Mouse (Mus musculus): ENCODE results near the gene Ispd. TPM values are rescaled to one million over a fixed set of nuclear protein-coding genes. Genes with fewer than 3 reads are reported as not detected.

The Ispd gene
- polyA plus RNA-seq (2014; fragmentation: Nextera tagmentation; extraction: Ambion mirVana): 10.6 and 12.7 TPM in 2 replicates

GRCm38 (mm10) chr12:36381441-36382340 lies at the start of gene Ispd, which contains the start of gene D630036H23Rik:
Gene Ispd, plus strand, starts transcription at chr12:36381450.
Gene D630036H23Rik, minus strand, starts transcription at chr12:36382181.
- peak within 1 kb of the TSS; percentile 54 for H3K4me3 ChIP-seq (ENCODE audit: low read depth, low read length)
- DNase-seq (ENCODE audit: low spot score) (peak; percentile 88), ATAC-seq (ENCODE audit: insufficient read depth, low FRiP score, low TSS enrichment) (peak; percentile 91)
- no peaks in the 10 kb centered on the region for H3K4me1 ChIP-seq (ENCODE audit: control insufficient read depth, insufficient read depth, low read length)
- H3K9ac ChIP-seq (ENCODE audit: low read length): peak within 1 kb of the TSS; percentile 95
- H3K9me3 ChIP-seq (ENCODE audit: control insufficient read depth, low read length): no peaks in the 10 kb centered on the region
- H3K27me3 ChIP-seq (ENCODE audit: control insufficient read depth, insufficient read depth, low read length): no peaks in the 10 kb centered on the region
- H3K4me2 ChIP-seq (ENCODE audit: low read depth): peak within 1 kb of the TSS; percentile 71
- peak within 1 kb of the TSS; percentile 88 for H3K27ac ChIP-seq (ENCODE audit: low read depth, low read length)
- H3K36me3 ChIP-seq (ENCODE audit: control insufficient read depth, insufficient read depth, low read length): no peaks in the 10 kb centered on the region
- WGBS: under 1% methylated on average over 64 of the region's 64 CpGs

GRCm38 (mm10) chr12:36332676-36333075 lies 48.6 kb upstream of the Ispd start:
- 78% methylated on average over 1 of the region's 1 CpGs for WGBS
- no peaks in the 10 kb centered on the region for H3K36me3 ChIP-seq (ENCODE audit: control insufficient read depth, insufficient read depth, low read length)

GRCm38 (mm10) chr12:36333837-36334281 lies 47.4 kb upstream of the Ispd start:
- Histone ChIP-seq H3K4me1 (ENCODE audit: control insufficient read depth, insufficient read depth, low read length) (no peaks in the 10 kb centered on the region), H3K4me2 (ENCODE audit: low read depth) (no peak overlapping the region)
- ATAC-seq (ENCODE audit: insufficient read depth, low FRiP score, low TSS enrichment): no peak

More at GRCm38 (mm10) chr12:36332676-36333075, 48.6 kb upstream of the Ispd start:
- Histone ChIP-seq H3K4me3 (ENCODE audit: low read depth, low read length) (no peak overlapping the region), H3K27me3 (ENCODE audit: control insufficient read depth, insufficient read depth, low read length) (no peaks in the 10 kb centered on the region), H3K27ac (ENCODE audit: low read depth, low read length) (no peak overlapping the region), H3K9ac (ENCODE audit: low read length) (no peak overlapping the region), H3K4me2 (ENCODE audit: low read depth) (no peak overlapping the region), H3K4me1 (ENCODE audit: control insufficient read depth, insufficient read depth, low read length) (no peaks in the 10 kb centered on the region), H3K9me3 (ENCODE audit: control insufficient read depth, low read length) (no peaks in the 10 kb centered on the region)
- DNase-seq (ENCODE audit: low spot score): no peak
- no peak for ATAC-seq (ENCODE audit: insufficient read depth, low FRiP score, low TSS enrichment)

GRCm38 (mm10) chr12:36344131-36344530 lies 37.1 kb upstream of the Ispd start:
- H3K36me3 ChIP-seq (ENCODE audit: control insufficient read depth, insufficient read depth, low read length): no peaks in the 10 kb centered on the region
- H3K9ac ChIP-seq (ENCODE audit: low read length): no peak overlapping the region
- DNase-seq (ENCODE audit: low spot score): no peak
- ATAC-seq (ENCODE audit: insufficient read depth, low FRiP score, low TSS enrichment): no peak
- H3K4me2 ChIP-seq (ENCODE audit: low read depth): no peak overlapping the region
- H3K27ac ChIP-seq (ENCODE audit: low read depth, low read length): no peak overlapping the region
- H3K27me3 ChIP-seq (ENCODE audit: control insufficient read depth, insufficient read depth, low read length): no peaks in the 10 kb centered on the region
- no peaks in the 10 kb centered on the region for H3K9me3 ChIP-seq (ENCODE audit: control insufficient read depth, low read length)
- WGBS: 53% methylated on average over 4 of the region's 4 CpGs
- H3K4me3 ChIP-seq (ENCODE audit: low read depth, low read length): no peak overlapping the region
- H3K4me1 ChIP-seq (ENCODE audit: control insufficient read depth, insufficient read depth, low read length): no peaks in the 10 kb centered on the region

More at GRCm38 (mm10) chr12:36333837-36334281, 47.4 kb upstream of the Ispd start:
- Histone ChIP-seq H3K9me3 (ENCODE audit: control insufficient read depth, low read length) (no peaks in the 10 kb centered on the region), H3K4me3 (ENCODE audit: low read depth, low read length) (no peak overlapping the region), H3K27ac (ENCODE audit: low read depth, low read length) (no peak overlapping the region), H3K9ac (ENCODE audit: low read length) (no peak overlapping the region), H3K27me3 (ENCODE audit: control insufficient read depth, insufficient read depth, low read length) (no peaks in the 10 kb centered on the region), H3K36me3 (ENCODE audit: control insufficient read depth, insufficient read depth, low read length) (no peaks in the 10 kb centered on the region)
- no peak for DNase-seq (ENCODE audit: low spot score)
- WGBS: 72% methylated on average over 9 of the region's 9 CpGs

- H3K4me1 ChIP-seq (ENCODE audit: control insufficient read depth, insufficient read depth, low read length): no peaks in the 10 kb centered on the region
- no peaks in the 10 kb centered on the region for H3K27me3 ChIP-seq (ENCODE audit: control insufficient read depth, insufficient read depth, low read length)
- no peak overlapping the region for H3K4me3 ChIP-seq (ENCODE audit: low read depth, low read length)
- H3K27ac ChIP-seq (ENCODE audit: low read depth, low read length): no peak overlapping the region
- no peaks in the 10 kb centered on the region for H3K9me3 ChIP-seq (ENCODE audit: control insufficient read depth, low read length)
- no peak overlapping the region for H3K4me2 ChIP-seq (ENCODE audit: low read depth)
- ATAC-seq (ENCODE audit: insufficient read depth, low FRiP score, low TSS enrichment) (no peak), DNase-seq (ENCODE audit: low spot score) (no peak)
- no peak overlapping the region for H3K9ac ChIP-seq (ENCODE audit: low read length)
- WGBS: 86% methylated on average over 3 of the region's 3 CpGs
- H3K36me3 ChIP-seq (ENCODE audit: control insufficient read depth, insufficient read depth, low read length): no peaks in the 10 kb centered on the region
These were observed 21.2 kb upstream of the Ispd start for GRCm38 (mm10) chr12:36360064-36360463.

GRCm38 (mm10) chr12:36360693-36361092 lies 20.6 kb upstream of the Ispd start:
- H3K4me2 ChIP-seq (ENCODE audit: low read depth): no peak overlapping the region

GRCm38 (mm10) chr12:36364013-36364412 lies 17.2 kb upstream of the Ispd start:
- Histone ChIP-seq H3K4me3 (ENCODE audit: low read depth, low read length) (no peak overlapping the region), H3K36me3 (ENCODE audit: control insufficient read depth, insufficient read depth, low read length) (no peaks in the 10 kb centered on the region), H3K4me2 (ENCODE audit: low read depth) (no peak overlapping the region), H3K27me3 (ENCODE audit: control insufficient read depth, insufficient read depth, low read length) (no peaks in the 10 kb centered on the region), H3K4me1 (ENCODE audit: control insufficient read depth, insufficient read depth, low read length) (no peaks in the 10 kb centered on the region), H3K9me3 (ENCODE audit: control insufficient read depth, low read length) (no peaks in the 10 kb centered on the region), H3K27ac (ENCODE audit: low read depth, low read length) (no peak overlapping the region), H3K9ac (ENCODE audit: low read length) (no peak overlapping the region)
- DNase-seq (ENCODE audit: low spot score): no peak
- 89% methylated on average over 4 of the region's 4 CpGs for WGBS
- no peak for ATAC-seq (ENCODE audit: insufficient read depth, low FRiP score, low TSS enrichment)

More at GRCm38 (mm10) chr12:36360693-36361092, 20.6 kb upstream of the Ispd start:
- H3K9ac ChIP-seq (ENCODE audit: low read length): no peak overlapping the region
- H3K27ac ChIP-seq (ENCODE audit: low read depth, low read length): no peak overlapping the region
- H3K27me3 ChIP-seq (ENCODE audit: control insufficient read depth, insufficient read depth, low read length): no peaks in the 10 kb centered on the region
- H3K36me3 ChIP-seq (ENCODE audit: control insufficient read depth, insufficient read depth, low read length): no peaks in the 10 kb centered on the region
- no peak for ATAC-seq (ENCODE audit: insufficient read depth, low FRiP score, low TSS enrichment)
- no peaks in the 10 kb centered on the region for H3K9me3 ChIP-seq (ENCODE audit: control insufficient read depth, low read length)
- WGBS: 93% methylated on average over 5 of the region's 5 CpGs
- DNase-seq (ENCODE audit: low spot score): no peak
- no peak overlapping the region for H3K4me3 ChIP-seq (ENCODE audit: low read depth, low read length)
- no peaks in the 10 kb centered on the region for H3K4me1 ChIP-seq (ENCODE audit: control insufficient read depth, insufficient read depth, low read length)

- no peak for ATAC-seq (ENCODE audit: insufficient read depth, low FRiP score, low TSS enrichment)
- Histone ChIP-seq H3K27me3 (ENCODE audit: control insufficient read depth, insufficient read depth, low read length) (no peaks in the 10 kb centered on the region), H3K9ac (ENCODE audit: low read length) (no peak overlapping the region), H3K27ac (ENCODE audit: low read depth, low read length) (no peak overlapping the region), H3K9me3 (ENCODE audit: control insufficient read depth, low read length) (no peaks in the 10 kb centered on the region), H3K36me3 (ENCODE audit: control insufficient read depth, insufficient read depth, low read length) (no peaks in the 10 kb centered on the region), H3K4me3 (ENCODE audit: low read depth, low read length) (no peak overlapping the region), H3K4me2 (ENCODE audit: low read depth) (no peak overlapping the region), H3K4me1 (ENCODE audit: control insufficient read depth, insufficient read depth, low read length) (no peaks in the 10 kb centered on the region)
- DNase-seq (ENCODE audit: low spot score): no peak
- WGBS: 53% methylated on average over 4 of the region's 4 CpGs
These were observed 7.8 kb upstream of the Ispd start for GRCm38 (mm10) chr12:36373237-36373998.
